Mouse (Mus musculus) heart, embryonic 15.5 days (tissue): Measurements from ENCODE around the gene Irgq. TPM values are rescaled to one million over a fixed set of nuclear protein-coding genes. Genes with fewer than 3 reads are reported as not detected.
"Not testable (repeated sequence)": the region's sequence is repeated elsewhere in the genome, so short reads cannot be mapped to it uniquely, and the experiment has no call there.

Experiments
- ATAC-seq: fragments of 200-750 bp; cut with Nextera tagmentation; replicated peaks from 2 replicates; pipeline ENCODE4 v1.8.0; 2017; ENCODE audit warnings: low read depth, moderate TSS enrichment; ENCODE audit not compliant: insufficient number of reproducible peaks, insufficient read depth, low FRiP score
- H3K27ac ChIP-seq: fragments of 300-500 bp; sonication (generic); 2 replicates; pipeline ENCODE4 v1.5.1; 2015; ENCODE audit warnings: mild to moderate bottlenecking, inconsistent platforms
- H3K27me3 ChIP-seq: fragments of 300-500 bp; sonication (generic); 2 replicates; pipeline ENCODE4 v1.6.1; 2015; ENCODE audit warnings: inconsistent platforms
- H3K36me3 ChIP-seq: fragments of 300-500 bp; sonication (generic); 2 replicates; pipeline ENCODE4 v1.6.1; 2015; ENCODE audit warnings: mild to moderate bottlenecking, inconsistent platforms
- H3K4me1 ChIP-seq: fragments of 300-500 bp; sonication (generic); replicated peaks from 2 replicates; pipeline ENCODE4 v1.6.1; 2015; ENCODE audit warnings: inconsistent platforms
- H3K4me2 ChIP-seq: fragments of 300-500 bp; sonication (generic); 2 replicates; pipeline ENCODE4 v1.6.1; 2015; ENCODE audit warnings: inconsistent platforms, mild to moderate bottlenecking, moderate library complexity
- H3K4me3 ChIP-seq: fragments of 300-500 bp; sonication (generic); 2 replicates; pipeline ENCODE4 v1.5.1; 2015; ENCODE audit warnings: mild to moderate bottlenecking, inconsistent platforms
- H3K9ac ChIP-seq: fragments of 300-500 bp; sonication (generic); 2 replicates; pipeline ENCODE4 v1.6.1; 2015; ENCODE audit warnings: mild to moderate bottlenecking, inconsistent platforms
- H3K9me3 ChIP-seq: fragments of 300-500 bp; sonication (generic); replicated peaks from 2 replicates; pipeline ENCODE4 v1.6.1; 2016; ENCODE audit warnings: inconsistent platforms
- WGBS: fragments of 180-500 bp; shearing (Covaris S2); methylation state at CpG from one replicate; pipeline ENCODE4 v1.1.7; 2015; ENCODE audit warnings: mixed read lengths; 5-methylcytosine and 5-hydroxymethylcytosine counted together
- polyA plus RNA-seq: library from polyadenylated mRNA; unstranded; fragments of >200 nt; fragmentation: Nextera tagmentation; extraction: Ambion mirVana; gene quantifications from 2 replicates; pipeline ENCODE4 v1.2.1, GENCODE M21; 2015

Gene Irgq
- polyA plus RNA-seq, 1 experiment from 2014 or later = 6.0 TPM

GRCm38 (mm10) chr7:24500929-24501328, 29.6 kb upstream of the Irgq start:
- H3K27me3 ChIP-seq = peaks cover 58% of the 10 kb centered on the region
- H3K27ac ChIP-seq = no peak overlapping the region

GRCm38 (mm10) chr7:24501492-24501891, 29.0 kb upstream of the Irgq start:
- Histone ChIP-seq H3K9ac (no peak overlapping the region), H3K27ac (no peak overlapping the region), H3K9me3 (no peaks in the 10 kb centered on the region), H3K27me3 (peaks cover 58% of the 10 kb centered on the region), H3K4me3 (no peak overlapping the region), H3K36me3 (no peaks in the 10 kb centered on the region), H3K4me2 (no peak overlapping the region), H3K4me1 (peaks cover 37% of the 10 kb centered on the region)
- WGBS = 32% methylated on average over 21 of the region's 21 CpGs
- no peak for ATAC-seq

More at GRCm38 (mm10) chr7:24500929-24501328, 29.6 kb upstream of the Irgq start:
- 28% methylated on average over 7 of the region's 7 CpGs for WGBS
- Histone ChIP-seq H3K4me1 (peaks cover 32% of the 10 kb centered on the region), H3K9ac (no peak overlapping the region), H3K9me3 (no peaks in the 10 kb centered on the region), H3K4me2 (no peak overlapping the region), H3K36me3 (no peaks in the 10 kb centered on the region), H3K4me3 (no peak overlapping the region)
- no peak for ATAC-seq

DNA sequence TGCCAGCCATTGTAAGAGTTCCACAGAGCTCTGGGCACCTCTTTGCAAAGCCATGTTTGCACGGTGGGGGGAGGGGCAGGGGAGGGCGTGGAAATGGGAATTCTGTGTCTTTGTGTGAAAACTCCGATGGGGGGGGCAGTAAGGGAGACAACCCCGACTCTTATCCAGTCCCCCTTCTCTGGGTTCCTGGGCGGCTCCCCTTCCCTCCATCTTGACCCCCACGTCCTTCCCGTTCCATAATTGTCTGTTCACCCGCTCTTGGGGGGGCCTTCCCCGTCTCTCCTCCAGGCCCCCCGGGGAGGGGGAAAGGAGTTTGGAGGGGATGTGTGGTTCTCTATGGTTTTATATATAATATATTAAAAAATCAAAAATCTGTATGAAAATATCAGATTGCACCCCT, 26.5 kb upstream of the Irgq start:
- WGBS = 19% methylated on average over 10 of the region's 10 CpGs
- no peak overlapping the region for H3K9ac ChIP-seq
- no peak overlapping the region for H3K4me3 ChIP-seq
- peaks cover 45% of the 10 kb centered on the region for H3K27me3 ChIP-seq
- ATAC-seq = no peak
- H3K27ac ChIP-seq = no peak overlapping the region
- H3K4me2 ChIP-seq = peak overlapping the region; percentile 37
- peaks cover 45% of the 10 kb centered on the region for H3K4me1 ChIP-seq
- H3K9me3 ChIP-seq = no peaks in the 10 kb centered on the region
- H3K36me3 ChIP-seq = no peaks in the 10 kb centered on the region

GRCm38 (mm10) chr7:24504868-24505267, 25.6 kb upstream of the Irgq start:
- H3K9ac ChIP-seq = no peak overlapping the region
- no peaks in the 10 kb centered on the region for H3K36me3 ChIP-seq
- H3K9me3 ChIP-seq = no peaks in the 10 kb centered on the region
- H3K27me3 ChIP-seq = peaks cover 36% of the 10 kb centered on the region
- WGBS = 30% methylated on average over 4 of the region's 4 CpGs
- H3K27ac ChIP-seq = peak overlapping the region; percentile 99
- no peak overlapping the region for H3K4me2 ChIP-seq
- H3K4me3 ChIP-seq = no peak overlapping the region
- H3K4me1 ChIP-seq = peaks cover 41% of the 10 kb centered on the region
- ATAC-seq = no peak

DNA sequence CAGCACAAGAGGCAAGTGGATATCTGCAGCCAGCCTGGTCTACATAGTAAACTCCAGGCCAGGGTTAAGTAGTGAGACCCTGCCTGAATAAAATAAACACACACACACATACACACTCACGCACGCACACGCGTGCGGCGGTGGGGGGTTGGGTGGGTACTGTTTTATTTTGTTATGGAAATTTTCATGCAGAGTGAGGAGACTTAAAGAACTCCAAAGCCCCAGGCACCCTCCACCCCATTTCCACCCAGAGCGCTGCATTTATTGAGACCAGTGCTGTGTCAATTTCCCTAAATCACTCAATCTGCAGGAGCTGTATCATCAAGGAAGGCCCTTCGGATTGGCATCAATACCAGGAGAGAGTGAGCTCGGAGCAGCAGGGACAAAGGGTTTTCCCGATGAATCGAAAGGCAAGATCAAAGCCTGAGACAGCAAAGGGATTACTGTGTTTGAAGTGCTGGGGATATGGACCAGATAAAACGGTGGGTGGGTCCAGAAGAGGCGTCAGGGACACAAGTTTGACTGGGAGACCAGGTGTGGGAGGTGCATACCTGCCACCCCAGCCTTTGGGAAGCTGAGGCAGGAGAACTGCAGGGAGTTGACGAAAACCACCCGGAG, 24.9 kb upstream of the Irgq start:
- ATAC-seq = no peak
- 32% methylated on average over 15 of the region's 15 CpGs for WGBS
- no peaks in the 10 kb centered on the region for H3K9me3 ChIP-seq
- H3K4me3 ChIP-seq = peak overlapping the region; percentile 67
- H3K9ac ChIP-seq = 0 out of 2 replicates have a peak overlapping the region, but pooled peaks have one; percentile 22
- H3K36me3 ChIP-seq = no peaks in the 10 kb centered on the region
- H3K27me3 ChIP-seq = peaks cover 30% of the 10 kb centered on the region
- peaks cover 34% of the 10 kb centered on the region for H3K4me1 ChIP-seq
- peak overlapping the region; percentile 99 for H3K27ac ChIP-seq
- peak overlapping the region; percentile 87 for H3K4me2 ChIP-seq

GRCm38 (mm10) chr7:24506065-24506459, 24.4 kb upstream of the Irgq start:
- H3K9ac ChIP-seq = peak overlapping the region; percentile 90; the same call in 1 of the 2 replicates
- H3K27me3 ChIP-seq = peaks cover 24% of the 10 kb centered on the region
- WGBS = 11% methylated on average over 3 of the region's 3 CpGs

DNA sequence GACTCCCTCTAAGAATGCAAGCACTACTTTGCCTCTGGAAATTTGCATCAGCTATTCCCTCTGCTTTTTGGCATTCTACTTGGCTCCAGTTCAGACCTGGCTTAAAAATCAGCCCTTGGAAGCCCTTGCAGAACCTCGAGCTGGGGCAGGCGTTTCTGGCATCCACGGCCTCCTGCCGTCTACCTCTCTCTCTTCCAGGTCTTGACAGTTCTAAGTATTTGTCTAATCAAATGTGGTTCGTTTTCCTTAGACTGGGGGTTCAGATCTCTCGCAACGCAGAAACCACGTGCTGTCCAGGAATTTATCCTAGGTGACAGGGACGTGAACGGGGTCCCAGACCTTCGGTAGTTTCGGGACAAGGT, 24.0 kb upstream of the Irgq start:
- Histone ChIP-seq H3K4me1 (peaks cover 33% of the 10 kb centered on the region), H3K27me3 (peaks cover 21% of the 10 kb centered on the region), H3K36me3 (no peaks in the 10 kb centered on the region), H3K9ac (peak overlapping the region; percentile 90), H3K4me3 (peak overlapping the region; percentile 67), H3K9me3 (no peaks in the 10 kb centered on the region), H3K4me2 (peak overlapping the region; percentile 87), H3K27ac (peak overlapping the region; percentile 99)
- ATAC-seq = peak; percentile 14; the same call in 1 of the 2 replicates
- 3% methylated on average over 12 of the region's 12 CpGs for WGBS

More at GRCm38 (mm10) chr7:24506065-24506459, 24.4 kb upstream of the Irgq start:
- H3K9me3 ChIP-seq = no peaks in the 10 kb centered on the region
- H3K4me2 ChIP-seq = peak overlapping the region; percentile 87
- peak overlapping the region; percentile 67 for H3K4me3 ChIP-seq
- H3K4me1 ChIP-seq = peaks cover 33% of the 10 kb centered on the region
- peak overlapping the region; percentile 99 for H3K27ac ChIP-seq
- ATAC-seq = no peak
- no peaks in the 10 kb centered on the region for H3K36me3 ChIP-seq

- Histone ChIP-seq H3K4me1 (peaks cover 33% of the 10 kb centered on the region), H3K27me3 (peaks cover 14% of the 10 kb centered on the region), H3K9me3 (no peaks in the 10 kb centered on the region), H3K27ac (peak within 1 kb of the TSS; percentile 99), H3K4me3 (peak within 1 kb of the TSS; percentile 67), H3K9ac (peak within 1 kb of the TSS; percentile 90), H3K4me2 (peak within 1 kb of the TSS; percentile 87), H3K36me3 (no peaks in the 10 kb centered on the region)
- peak; percentile 88 for ATAC-seq
- under 1% methylated on average over 84 of the region's 84 CpGs for WGBS
Observed at GRCm38 (mm10) chr7:24506838-24507725, 23.4 kb upstream of the Irgq start, which contains the start of gene Zfp428. TSS of gene Zfp428 (plus strand) at chr7:24507006.

- Histone ChIP-seq H3K36me3 (no peaks in the 10 kb centered on the region), H3K9me3 (no peaks in the 10 kb centered on the region), H3K27me3 (peaks cover 8% of the 10 kb centered on the region; the same call in 1 of the 2 replicates), H3K4me1 (peaks cover 33% of the 10 kb centered on the region), H3K4me2 (peak overlapping the region; percentile 87), H3K9ac (peak overlapping the region; percentile 90), H3K27ac (peak overlapping the region; percentile 99), H3K4me3 (peak overlapping the region; percentile 67)
- WGBS = 2% methylated on average over 20 of the region's 20 CpGs
- no peak for ATAC-seq
Observed at GRCm38 (mm10) chr7:24507726-24508114, 22.8 kb upstream of the Irgq start.

DNA sequence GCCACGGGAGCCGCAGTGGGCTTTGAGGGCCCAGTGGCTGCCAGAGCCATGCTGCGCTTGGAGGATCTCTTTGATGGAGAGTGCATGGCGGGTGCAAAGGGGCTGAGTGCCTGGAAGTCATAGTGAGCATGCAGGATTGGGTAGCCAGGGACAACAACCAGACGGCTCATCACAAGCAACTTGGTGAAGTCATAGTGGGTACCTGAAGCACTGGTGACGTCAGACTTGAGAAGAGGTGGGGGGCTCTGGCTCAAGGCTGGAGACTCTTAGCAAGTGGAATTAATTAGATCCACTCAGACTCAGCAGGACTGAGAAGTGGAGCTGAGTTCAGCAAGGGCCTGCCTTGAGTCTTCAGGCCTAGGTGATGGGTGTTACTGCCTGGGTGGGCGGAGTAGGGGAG, 18.1 kb upstream of the Irgq start, which contains the start of gene AC161166.1:
Gene AC161166.1 (minus strand): TSS at position 101 of the 400 bp plus-strand sequence.
- Histone ChIP-seq H3K27ac (no peak within 1 kb of the TSS), H3K4me1 (peaks cover 8% of the 10 kb centered on the region; the same call in 1 of the 2 replicates), H3K9me3 (no peaks in the 10 kb centered on the region), H3K36me3 (peaks cover 7% of the 10 kb centered on the region; the same call in 1 of the 2 replicates), H3K4me3 (no peak within 1 kb of the TSS), H3K9ac (no peak within 1 kb of the TSS), H3K4me2 (no peak within 1 kb of the TSS), H3K27me3 (no peaks in the 10 kb centered on the region)
- ATAC-seq = no peak
- 94% methylated on average over 7 of the region's 7 CpGs for WGBS

GRCm38 (mm10) chr7:24516319-24516718, 14.2 kb upstream of the Irgq start:
- H3K4me2 ChIP-seq, H3K36me3 ChIP-seq, H3K27ac ChIP-seq, H3K27me3 ChIP-seq, H3K9ac ChIP-seq, ATAC-seq, H3K4me3 ChIP-seq, H3K4me1 ChIP-seq, H3K9me3 ChIP-seq: not testable (repeated sequence)
- WGBS = 78% methylated on average over 8 of the region's 8 CpGs
